ENCODE assay signal across 8 mouse cellular contexts in genomic region chr13:94116705-94117410, GRCm38 (mm10). TPM values are rescaled to one million over a fixed set of nuclear protein-coding genes. Genes with fewer than 3 reads are reported as not detected.
A peak's percentile ranks its signal among the peaks of the same experiment; 100 is the strongest.
DNase-seq lines count a peak whose midpoint lies in the region; ATAC-seq lines count a peak whose summit lies in the region.

No protein-coding gene starts in this region.

- peak overlapping the region; percentile 3; the same call in 1 of the 2 replicates for H3K27ac ChIP-seq in heart, embryonic 12.5 days (ENCODE audit: poor library complexity, severe bottlenecking)
- peak overlapping the region; percentile 34; the same call in 1 of the 2 replicates for H3K27ac ChIP-seq in stomach, embryonic 16.5 days (ENCODE audit: low read length)

- peaks cover 28% of the 10 kb centered on the region for H3K36me3 ChIP-seq in heart, embryonic 12.5 days
- H3K36me3 ChIP-seq in stomach, embryonic 16.5 days (ENCODE audit: control insufficient read depth, insufficient read depth, low read length), result no peaks in the 10 kb centered on the region

- no peak overlapping the region for H3K4me2 ChIP-seq in heart, embryonic 12.5 days
- peak overlapping the region; percentile 14; the same call in 1 of the 2 replicates for H3K4me2 ChIP-seq in stomach, embryonic 16.5 days (ENCODE audit: low read depth, low read length)

- H3K4me1 ChIP-seq in heart, embryonic 12.5 days (replicated peaks), result peaks cover 21% of the 10 kb centered on the region
- H3K4me1 ChIP-seq in stomach, embryonic 16.5 days (ENCODE audit: control insufficient read depth, insufficient read depth, low read length), result 0 out of 2 replicates have a peak, but pooled peaks cover 3% of the 10 kb centered on the region

- 60% methylated on average over 13 of the region's 13 CpGs for WGBS in heart, embryonic 12.5 days
- WGBS in stomach, embryonic 16.5 days, result 40% methylated on average over 13 of the region's 13 CpGs

- H3K9me3 ChIP-seq in heart, embryonic 12.5 days (replicated peaks), result peaks cover 11% of the 10 kb centered on the region
- no peaks in the 10 kb centered on the region; the same call in 1 of the 2 replicates for H3K9me3 ChIP-seq in stomach, embryonic 16.5 days (replicated peaks; ENCODE audit: control insufficient read depth, low read length)

- no peak for ATAC-seq in heart, embryonic 12.5 days (ENCODE audit: insufficient number of reproducible peaks, low FRiP score)
- ATAC-seq in stomach, embryonic 16.5 days (ENCODE audit: insufficient read depth, low FRiP score), result no peak

- no peak for DNase-seq in heart, adult 8-10 months (ENCODE audit: low spot score)
- DNase-seq in testis, postnatal 14 days (ENCODE audit: low spot score), result peak; percentile 69
- DNase-seq in testis, postnatal 10 days (ENCODE audit: low spot score), result no peak
- DNase-seq in kidney, postnatal 14 days, result peak; percentile 52
- no peak for DNase-seq in yolk sac, embryonic 10.5 days (ENCODE audit: low spot score)
- DNase-seq in spleen, postnatal 4 days (ENCODE audit: low spot score in 2 of 2), result no peak

- H3K4me3 ChIP-seq in heart, embryonic 12.5 days, result no peak overlapping the region
- H3K4me3 ChIP-seq in stomach, embryonic 16.5 days (replicated peaks; ENCODE audit: low read length), result no peak overlapping the region

- no peak overlapping the region for H3K9ac ChIP-seq in heart, embryonic 12.5 days
- H3K9ac ChIP-seq in stomach, embryonic 16.5 days (ENCODE audit: low read length), result no peak overlapping the region

- no peaks in the 10 kb centered on the region for H3K27me3 ChIP-seq in heart, embryonic 12.5 days (replicated peaks)
- H3K27me3 ChIP-seq in stomach, embryonic 16.5 days (ENCODE audit: control insufficient read depth, insufficient read depth, low read length), result no peaks in the 10 kb centered on the region

RNA-seq across cellular contexts. Expression of gene Lhfpl2, which starts 59.3 kb away (rescaled TPM):
- 22.3 and 24.4 TPM in 2 replicates for polyA plus RNA-seq in heart, embryonic 12.5 days (2016; fragmentation: Nextera tagmentation; extraction: Ambion mirVana)
- 1 to 10 TPM; 1.9 to 4.1 (median 2.9) TPM for total RNA-seq in heart, adult 8-10 months (2022)
- polyA plus RNA-seq in stomach, embryonic 16.5 days (2015; fragmentation: Nextera tagmentation; extraction: Ambion mirVana), result 20.3 and 20.6 TPM in 2 replicates

Comparison
In these comparisons a context has a peak if more than half of its experiments do, and no peak if none do; other contexts are left out.
1. DNase-seq: peak in testis, postnatal 14 days (single experiment) and kidney, postnatal 14 days (single experiment); none in heart, adult 8-10 months (single experiment), testis, postnatal 10 days (single experiment), yolk sac, embryonic 10.5 days (single experiment) and spleen, postnatal 4 days (0 of 2).